Mouse (Mus musculus) gastrocnemius, postnatal 4 days (tissue): ENCODE data around the gene Tbc1d25. TPM values are rescaled to one million over a fixed set of nuclear protein-coding genes. Genes with fewer than 3 reads are reported as not detected.

Experiments used
- DNase-seq, 2 experiments: peaks; one replicate each; pipeline ENCODE4 v3.0.0; 2021 to 2022; ENCODE audit warnings: low spot score in 2 of 2, mixed read lengths in 2 of 2
- total RNA-seq, 2 experiments: library from RNA; stranded (reverse); gene quantifications; 2 replicates each; pipeline ENCODE4 v1.2.3; 2021

Gene Tbc1d25
- total RNA-seq, 2 experiments from 2014 or later, result 4.6 to 6.1 TPM

DNA sequence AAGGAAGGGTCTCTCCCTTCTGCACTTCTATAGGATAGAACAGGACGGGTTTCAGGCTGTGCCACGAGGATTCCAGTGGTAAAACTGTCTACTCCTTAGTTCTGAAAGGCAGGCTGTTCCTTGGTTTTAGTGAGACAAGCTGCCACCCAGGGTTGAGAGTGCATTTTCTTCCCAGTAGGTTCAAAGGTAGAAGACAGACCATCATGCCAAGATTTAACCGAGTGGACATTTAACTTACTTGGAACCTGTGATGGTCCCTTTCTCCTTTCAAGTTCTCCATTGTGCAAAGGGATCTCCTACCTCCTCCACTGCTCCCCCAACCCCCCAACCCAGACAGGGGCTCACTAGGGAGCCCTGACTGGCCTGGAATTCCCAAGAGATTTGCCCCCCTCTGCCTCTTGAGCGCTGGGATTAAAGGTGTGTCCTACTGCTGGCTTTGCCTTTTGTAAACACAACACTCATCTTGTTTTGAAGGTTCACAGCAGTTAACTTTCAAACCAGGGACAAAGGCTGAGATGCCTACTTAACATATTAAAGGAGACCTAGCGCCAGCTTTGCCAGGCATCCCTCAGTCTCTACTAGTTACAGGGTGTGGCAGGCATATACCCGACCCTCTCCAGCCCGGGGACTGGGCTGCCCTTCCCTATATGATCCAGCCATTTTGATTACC, 7.0 kb upstream of the Tbc1d25 start:
- DNase-seq, result no peak

DNA sequence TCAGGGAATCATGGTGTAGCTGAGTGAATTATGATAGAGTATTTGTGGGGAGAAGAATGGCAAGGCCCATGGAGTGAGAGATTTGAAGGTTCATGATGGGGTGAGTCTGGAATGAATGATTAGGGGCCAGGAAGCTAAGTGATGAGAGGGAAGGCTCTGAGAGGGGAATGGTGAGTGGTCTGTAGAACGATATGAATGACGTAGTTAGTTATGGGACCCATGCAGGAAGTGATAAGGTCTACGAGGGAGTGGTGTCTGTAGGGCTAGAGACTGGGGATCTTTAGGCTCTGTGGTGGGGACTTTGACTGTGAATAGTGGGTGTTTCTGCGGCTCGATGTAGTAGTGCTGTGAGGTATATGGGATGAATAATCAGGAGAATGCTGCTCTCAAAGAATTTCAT, 3.7 kb upstream of the Tbc1d25 start:
- DNase-seq, result no peak

DNA sequence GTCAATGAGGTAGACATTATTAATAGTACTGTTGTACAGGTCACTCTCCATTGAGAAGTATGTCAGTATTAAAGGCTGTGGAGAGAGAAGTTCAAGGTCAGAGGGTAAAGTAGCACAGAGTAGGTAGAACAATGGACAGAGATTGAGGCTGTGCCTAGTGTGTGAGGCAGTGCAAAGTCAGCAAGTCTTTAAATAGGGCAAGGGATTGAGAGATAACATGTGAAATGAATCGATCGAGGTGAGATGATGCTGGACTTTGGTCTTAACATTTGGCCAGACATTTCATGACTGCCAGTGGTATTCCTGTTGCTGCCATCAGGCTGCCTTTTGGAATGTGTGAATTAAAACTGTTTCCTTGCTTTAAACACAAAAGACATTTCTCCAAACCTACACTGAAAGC, 2.9 kb upstream of the Tbc1d25 start:
- no peak for DNase-seq

DNA sequence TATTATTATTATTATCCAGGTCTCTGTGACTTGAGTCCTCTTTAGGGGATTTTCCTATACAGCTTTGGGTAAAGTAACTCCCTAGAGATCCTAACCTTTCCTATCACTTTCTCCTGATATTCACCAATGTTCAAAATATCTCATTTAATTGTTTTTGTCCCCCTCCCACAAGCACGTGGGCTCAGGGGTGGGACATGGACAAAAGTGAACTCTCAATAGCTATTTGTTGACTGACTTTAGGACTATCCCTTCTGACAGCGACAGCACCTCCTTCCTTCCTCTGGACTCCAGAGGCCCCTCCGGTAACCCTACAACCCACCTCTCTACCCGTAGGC, 845 bp downstream of the Tbc1d25 start:
- DNase-seq, result no peak

DNA sequence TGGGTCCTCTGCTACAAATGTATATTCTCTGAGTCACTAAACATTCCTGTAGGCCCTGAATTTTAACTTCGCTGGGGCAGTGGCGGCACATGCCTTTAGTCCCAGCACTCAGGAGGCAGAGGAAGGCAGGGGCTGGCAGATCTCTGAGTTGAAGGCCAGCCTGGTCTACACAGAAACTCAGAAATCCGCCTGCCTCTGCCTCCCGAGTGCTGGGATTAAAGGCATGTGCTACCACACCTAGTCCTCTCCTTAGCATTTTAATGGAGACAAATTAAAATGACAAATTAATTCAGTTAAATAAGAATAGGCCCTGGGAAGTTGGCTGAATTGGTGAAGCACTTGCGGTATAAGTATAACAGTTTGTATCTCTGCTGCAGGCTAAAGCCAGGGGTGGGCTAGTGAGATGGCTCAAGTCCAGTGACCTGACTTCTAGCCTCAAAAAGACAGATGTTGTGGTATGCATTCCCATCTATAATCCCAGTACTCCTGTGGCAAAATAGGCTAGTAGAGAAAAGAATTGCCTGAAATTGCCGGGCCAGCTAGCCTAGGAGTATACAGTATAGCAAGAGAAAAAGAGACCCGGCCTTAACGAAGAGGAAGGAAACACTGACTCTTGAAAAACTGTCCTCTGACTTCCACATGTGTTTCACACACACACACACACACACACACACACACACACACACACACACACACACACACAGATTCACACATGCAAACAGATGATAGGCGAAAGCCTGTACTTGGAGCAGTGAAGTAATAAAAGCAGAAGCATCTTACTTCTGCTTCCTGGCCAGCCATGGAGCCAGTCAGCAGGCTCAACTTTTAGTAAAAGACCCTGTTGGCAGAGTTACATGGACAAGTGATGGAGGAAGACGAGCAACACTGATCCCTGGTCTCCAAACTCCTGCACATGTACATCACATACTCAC, 8.0 kb downstream of the Tbc1d25 start:
- no peak for DNase-seq

DNA sequence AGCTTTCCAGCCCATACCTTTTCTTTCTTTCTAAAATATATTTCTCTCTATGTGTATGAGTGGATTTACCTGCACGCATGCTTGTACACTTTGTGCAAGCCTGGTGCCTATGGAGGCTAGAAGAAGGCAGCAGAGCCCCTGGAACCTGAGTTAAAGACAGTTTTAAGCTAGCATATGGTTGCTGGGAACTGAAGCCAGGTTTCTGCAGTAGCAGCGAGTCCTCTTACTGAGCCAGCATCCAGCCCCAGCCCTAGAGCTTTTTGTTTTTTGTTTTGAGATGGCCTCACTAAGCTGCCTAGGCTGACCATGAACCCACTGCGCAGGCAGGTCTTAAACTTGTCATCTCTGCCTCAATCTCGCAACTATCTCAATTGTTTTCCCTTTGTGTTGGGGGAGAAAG, 11.5 kb downstream of the Tbc1d25 start:
- DNase-seq, result no peak

DNA sequence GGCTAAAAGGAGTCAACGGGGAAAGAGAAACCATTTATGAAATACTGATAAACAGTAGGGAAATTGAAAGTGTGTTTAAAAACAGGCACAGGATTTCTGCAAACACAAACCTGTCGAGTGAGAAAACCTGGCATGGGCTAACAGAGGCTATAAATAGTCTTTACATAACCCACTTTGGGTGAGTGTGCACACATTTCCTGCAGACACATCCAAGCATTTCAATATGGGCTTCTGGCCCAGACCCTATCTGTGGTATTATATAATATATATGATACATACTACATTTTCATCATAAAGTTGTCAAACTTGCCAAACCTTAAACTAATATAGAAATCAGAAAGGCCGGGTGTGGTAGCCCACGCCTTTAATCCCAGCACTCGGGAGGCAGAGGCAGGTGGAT, 12.9 kb downstream of the Tbc1d25 start:
- no peak for DNase-seq

DNA sequence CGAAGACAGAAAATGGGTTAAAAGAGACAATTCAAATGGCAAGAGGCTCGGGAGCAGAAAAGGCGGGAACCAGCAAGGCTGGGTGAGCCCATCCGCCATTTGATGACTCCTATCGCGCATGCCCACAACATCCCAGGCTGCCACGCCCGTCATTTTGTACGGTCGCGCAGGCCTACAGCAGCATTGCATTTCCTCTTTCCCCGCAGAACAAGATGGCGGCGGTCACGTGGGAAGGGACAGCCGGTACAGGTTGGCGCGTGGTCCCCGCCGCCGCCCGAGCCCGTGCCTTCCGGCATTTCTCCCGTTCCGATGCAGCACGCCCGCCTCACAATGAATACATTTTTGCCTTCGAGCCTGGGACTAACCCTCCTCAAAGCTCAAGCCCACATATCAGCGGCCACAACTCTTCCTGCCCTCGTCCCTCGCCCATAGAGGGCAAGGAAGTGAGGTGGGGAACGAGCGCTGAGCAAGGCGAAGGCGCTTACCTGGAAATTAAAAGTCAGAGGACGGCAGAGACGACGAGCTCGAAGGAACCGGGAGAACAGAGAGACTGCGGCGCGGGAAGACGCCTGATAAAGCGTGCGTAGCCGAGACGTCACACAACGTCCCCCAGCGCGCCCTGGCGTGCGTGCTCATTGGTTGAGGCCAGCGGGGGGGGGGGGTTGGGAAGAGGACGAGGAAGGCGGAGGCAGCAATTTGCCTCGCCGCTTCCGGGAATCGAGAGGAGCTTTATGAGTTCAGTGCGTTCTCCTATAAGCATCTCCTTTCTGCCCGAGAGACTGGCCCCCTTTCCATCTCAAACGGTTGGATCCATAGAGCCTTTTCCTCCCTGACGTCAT, 30.6 kb downstream of the Tbc1d25 start, which contains the start of gene Rbm3:
Gene Rbm3 (minus strand): TSS at position 728 of the 839 bp plus-strand sequence.
- peak; percentile 68 to 82 for DNase-seq

DNA sequence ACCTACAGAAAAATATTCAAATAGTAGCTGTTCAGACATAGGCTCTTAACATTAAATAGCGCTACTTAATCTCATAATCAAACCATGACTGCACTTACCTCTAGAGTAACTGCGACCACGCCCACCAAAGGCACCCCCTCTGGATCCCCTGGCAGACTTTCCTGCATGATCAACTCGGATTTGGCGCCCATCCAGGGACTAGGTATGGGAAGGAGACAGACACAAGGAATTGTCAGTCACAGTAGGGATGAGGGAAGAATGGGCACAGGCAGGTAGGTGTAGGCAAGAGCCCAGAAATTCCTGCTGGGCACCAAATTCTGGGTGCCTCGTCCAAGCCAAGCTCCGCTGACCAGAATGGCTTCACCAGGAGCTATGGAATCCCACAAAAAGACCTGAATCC, 32.2 kb downstream of the Tbc1d25 start:
- no peak for DNase-seq

DNA sequence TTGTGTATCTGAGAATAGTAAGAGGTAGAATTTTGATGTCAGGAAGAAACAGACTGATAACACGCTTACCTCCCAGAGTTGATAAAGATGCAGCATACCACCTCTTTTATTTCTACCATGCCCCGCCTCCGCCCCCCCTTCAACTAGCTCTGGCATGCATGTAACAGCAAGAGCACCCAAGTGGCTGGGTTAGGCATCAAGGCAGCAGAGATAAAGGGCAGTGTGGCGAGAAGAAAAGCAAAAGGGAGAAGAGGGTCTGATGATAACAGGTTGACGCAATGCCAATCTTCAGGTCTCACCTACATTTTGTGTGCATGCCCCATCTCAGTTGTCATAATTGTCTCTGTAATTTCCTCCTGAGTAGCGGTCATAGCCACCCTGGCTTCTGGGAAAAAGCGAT, 33.0 kb downstream of the Tbc1d25 start:
- no peak for DNase-seq

DNA sequence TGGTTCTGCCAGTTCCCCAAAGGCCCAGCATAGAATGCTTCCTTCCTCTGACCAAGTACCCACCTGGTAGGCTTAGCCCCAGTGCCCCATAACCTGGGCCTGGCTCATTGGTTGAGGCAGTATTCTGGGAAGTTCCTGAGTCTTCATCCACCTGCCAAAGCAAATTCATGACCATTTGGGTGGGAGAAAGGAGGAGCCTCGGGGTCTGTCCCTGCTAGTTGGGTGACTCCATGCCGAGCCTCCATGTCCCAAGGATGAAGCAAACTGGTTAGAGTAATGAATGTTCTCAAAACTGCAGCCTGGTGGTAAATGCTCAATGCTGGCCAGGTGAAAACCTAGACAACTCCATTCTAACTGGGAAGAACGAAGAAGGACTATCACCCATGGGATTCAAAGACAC, 34.9 kb downstream of the Tbc1d25 start:
- no peak for DNase-seq

DNA sequence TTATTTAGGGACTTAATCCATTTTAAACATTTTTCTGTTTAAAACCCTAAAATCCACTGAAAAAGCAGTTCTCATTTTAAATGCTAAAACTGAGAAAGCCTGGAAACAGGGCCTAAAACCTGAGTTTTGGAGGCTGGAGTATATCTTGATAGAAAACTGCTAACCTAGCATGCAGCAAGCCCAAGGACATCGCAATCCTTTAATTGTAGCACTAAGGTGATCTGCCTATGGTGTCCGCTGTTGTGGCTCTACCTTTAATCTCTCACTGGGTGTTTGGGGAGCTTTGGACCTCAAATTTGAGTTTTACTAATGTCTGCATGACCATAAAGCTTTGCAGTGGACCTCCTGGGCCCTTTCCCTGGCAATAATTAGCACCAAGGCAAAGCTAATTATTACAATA, 35.5 kb downstream of the Tbc1d25 start:
- DNase-seq, result no peak

DNA sequence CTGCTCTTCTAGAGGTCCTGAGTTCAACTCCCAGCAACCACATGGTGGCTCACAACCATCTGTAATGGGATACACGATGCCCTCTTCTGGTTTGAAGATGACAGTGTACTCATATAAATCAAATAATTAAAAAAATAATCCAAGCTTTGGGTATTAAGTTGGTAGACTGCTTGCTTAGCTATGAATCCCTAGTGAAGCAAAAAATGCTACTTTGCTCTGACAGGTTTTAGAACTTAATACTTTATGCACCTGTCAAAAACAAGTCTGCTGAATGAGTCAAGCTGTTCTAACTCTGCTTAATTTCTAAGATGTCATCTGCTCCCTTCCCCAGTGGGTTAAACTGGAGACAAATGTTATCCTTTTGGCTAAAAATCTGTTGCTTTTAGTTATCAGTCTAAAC, 36.5 kb downstream of the Tbc1d25 start:
- DNase-seq, result no peak

DNA sequence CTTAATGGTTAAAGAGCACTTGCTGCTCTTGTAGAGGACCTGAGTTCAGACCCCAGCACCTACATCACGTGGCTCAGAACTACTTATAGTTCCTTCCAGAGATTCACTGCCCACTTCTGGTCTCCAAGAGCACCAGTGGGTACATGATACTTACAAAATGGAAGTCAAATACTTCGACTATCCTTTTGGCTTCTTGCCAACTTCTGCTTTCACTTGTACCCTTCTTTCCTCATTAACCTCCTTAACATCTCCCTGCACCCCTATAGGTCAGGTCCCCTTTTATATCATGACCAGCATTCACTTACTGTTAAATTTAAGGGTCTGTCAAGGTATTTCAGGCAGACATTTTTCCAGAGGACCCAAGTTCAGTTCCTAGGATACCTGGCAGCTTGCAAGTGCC, 40.1 kb downstream of the Tbc1d25 start:
- DNase-seq, result no peak

DNA sequence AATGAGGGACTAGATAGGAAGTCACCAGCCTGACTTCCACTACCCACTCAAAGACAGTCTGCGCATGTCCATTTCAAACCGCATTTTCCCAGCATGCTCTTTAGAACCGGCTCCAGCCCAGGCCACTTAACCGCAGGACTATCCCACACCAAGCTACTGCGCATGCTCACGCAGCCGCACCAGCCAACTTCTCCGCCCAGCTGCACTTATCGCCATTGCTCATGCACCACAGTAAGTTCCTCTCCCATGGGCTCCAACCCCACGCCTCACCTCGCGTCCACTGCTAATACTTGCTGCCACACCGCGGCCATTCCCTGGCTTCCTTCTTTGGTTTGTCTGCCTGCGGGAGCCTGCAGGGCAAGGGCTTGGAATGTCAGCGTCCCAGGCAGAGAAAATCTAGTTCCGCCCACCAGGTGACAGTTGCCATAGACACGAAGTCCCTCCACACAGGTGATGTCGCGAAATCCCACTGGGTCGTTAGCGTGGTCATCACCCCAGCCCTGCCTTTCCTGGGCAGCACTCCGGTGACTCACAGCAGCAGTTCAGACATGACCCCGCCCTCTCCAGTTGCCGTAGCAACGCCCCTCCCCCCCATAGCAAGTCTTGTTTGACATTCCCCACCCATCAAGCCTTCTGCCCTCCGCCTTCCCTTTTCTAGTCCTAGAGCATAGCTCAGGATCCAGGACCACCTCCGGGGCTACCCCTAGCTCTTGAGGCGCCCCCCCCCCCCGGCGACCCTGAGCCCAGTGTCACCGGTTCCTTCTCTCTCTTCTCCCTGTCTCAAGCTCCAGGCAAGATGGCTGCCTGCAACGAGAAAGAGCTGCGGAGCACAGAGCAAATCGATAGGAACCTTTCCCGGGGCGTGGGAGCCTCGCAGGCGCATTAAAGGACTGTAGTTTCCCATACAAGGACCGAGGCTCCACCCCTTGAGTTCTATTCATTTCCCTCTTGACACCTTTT, 43.7 kb downstream of the Tbc1d25 start, which contains the start of gene Wdr13:
Gene Wdr13 (minus strand): TSS at position 876 of the 960 bp plus-strand sequence.
- DNase-seq, result peak; percentile 61 to 85

DNA sequence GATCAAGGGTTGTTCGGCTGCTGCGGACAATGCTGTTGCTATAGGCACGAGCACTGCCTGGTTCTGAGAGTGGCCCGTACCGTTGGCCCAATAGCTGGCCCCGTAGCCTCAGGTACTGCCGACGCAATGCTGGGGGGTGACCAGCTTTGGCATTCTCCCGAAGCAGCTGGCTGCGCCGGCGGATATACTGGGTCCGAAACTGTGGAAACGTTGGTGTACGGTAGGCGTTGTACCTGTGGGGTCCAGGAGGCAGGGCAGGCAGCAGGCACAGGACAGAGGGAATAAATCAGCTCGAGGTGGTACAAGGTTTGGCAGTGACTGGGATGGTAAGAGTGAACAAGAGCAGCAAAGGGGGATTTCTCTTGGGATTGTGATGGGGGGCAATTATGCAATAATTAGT, 44.6 kb downstream of the Tbc1d25 start:
- DNase-seq, result no peak

DNA sequence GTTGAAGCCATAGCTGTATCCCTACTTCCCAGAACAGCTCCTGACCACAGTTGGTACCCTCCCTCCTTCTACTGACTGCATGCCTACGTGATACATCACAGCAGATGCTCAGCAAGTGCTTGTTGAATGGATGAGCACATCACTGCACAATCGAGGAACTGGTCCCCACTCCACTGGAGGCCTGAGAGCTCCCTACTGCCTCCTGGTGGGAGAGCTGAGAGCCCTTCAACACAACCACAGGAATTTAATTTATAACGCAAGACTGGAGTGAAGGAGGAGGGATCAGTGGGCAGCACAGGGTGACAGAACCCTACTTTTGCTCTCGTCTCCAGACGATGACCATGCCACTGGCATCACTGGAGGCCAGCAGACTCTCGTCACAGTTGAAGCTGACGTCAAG, 50.7 kb downstream of the Tbc1d25 start:
- no peak for DNase-seq

DNA sequence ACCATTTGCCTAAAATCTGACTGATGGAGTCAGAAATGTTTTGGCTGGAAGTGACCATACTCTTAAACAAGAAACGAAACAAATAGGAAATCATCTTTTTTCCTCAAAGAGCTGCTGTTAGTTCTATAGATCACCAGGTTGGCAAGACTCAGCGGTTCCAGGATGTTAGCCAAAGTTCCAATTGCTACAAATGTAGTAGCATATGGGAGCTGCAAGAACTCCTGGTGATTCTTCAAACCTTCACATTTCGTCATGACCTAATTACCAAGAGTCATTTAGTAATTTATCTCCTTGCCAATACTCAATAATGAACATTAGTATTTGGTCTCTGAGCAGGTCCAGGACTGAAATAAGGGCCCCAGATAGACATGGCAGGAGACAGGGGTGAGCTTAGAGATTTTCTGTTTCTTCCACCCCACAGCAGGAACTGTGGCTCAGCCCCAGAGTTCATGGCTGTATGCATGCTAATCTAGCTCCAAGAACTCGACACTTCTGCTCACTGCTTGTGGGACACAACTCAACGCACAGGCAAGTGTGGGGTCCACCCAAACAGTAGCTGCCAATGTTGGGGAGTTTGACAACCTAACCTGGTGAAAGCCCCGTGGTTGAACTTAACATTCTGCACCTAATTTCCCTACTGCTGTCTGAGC, 52.0 kb downstream of the Tbc1d25 start:
- DNase-seq, result no peak

DNA sequence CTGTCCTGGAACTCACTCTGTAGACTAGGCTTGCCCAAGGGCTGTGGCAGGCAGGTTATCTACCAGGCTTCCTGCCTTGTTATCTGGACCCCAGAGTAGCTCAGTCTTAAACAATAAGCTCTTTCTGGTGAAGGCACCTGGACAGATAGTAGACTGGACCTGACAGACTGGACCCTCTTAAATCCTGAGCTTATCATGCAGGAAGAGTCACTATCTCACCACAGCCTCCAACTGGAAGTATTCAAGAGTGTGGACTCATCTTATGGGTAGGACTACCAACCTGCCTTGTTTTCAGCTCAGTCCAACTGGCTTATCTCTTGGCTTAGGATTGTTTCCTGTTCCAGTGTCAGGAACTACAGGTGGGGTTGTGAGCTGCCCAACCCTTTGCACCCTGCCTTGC, 58.7 kb downstream of the Tbc1d25 start:
- no peak for DNase-seq

DNA sequence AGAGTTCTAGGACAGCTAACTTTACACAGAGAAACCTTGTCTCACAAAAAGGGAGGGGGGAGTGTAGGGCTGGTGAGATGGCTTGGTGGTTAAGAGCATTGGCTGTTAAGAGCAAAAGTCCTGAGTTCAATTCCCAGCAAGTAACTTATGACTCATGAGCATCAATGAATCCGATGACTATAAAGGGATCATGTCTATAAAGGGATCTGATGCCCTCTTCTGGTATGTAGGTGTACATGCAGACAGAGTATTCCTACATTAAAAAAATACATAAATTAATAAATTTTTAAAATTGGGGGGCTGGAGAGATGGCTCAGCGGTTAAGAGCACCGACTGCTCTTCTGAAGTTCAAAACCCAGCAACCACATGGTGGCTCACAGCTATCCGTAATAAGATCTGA, 60.7 kb downstream of the Tbc1d25 start:
- DNase-seq, result no peak
